Mouse (Mus musculus) heart, embryonic 15.5 days (tissue): Measurements from ENCODE around the gene Car3. TPM values are rescaled to one million over a fixed set of nuclear protein-coding genes. Genes with fewer than 3 reads are reported as not detected.

Experiments used
- ATAC-seq: fragments of 200-750 bp; cut with Nextera tagmentation; replicated peaks from 2 replicates; pipeline ENCODE4 v1.8.0; 2017; ENCODE audit warnings: low read depth, moderate TSS enrichment; ENCODE audit not compliant: insufficient number of reproducible peaks, insufficient read depth, low FRiP score
- H3K27ac ChIP-seq: fragments of 300-500 bp; sonication (generic); 2 replicates; pipeline ENCODE4 v1.5.1; 2015; ENCODE audit warnings: mild to moderate bottlenecking, inconsistent platforms
- H3K27me3 ChIP-seq: fragments of 300-500 bp; sonication (generic); 2 replicates; pipeline ENCODE4 v1.6.1; 2015; ENCODE audit warnings: inconsistent platforms
- H3K36me3 ChIP-seq: fragments of 300-500 bp; sonication (generic); 2 replicates; pipeline ENCODE4 v1.6.1; 2015; ENCODE audit warnings: mild to moderate bottlenecking, inconsistent platforms
- H3K4me1 ChIP-seq: fragments of 300-500 bp; sonication (generic); replicated peaks from 2 replicates; pipeline ENCODE4 v1.6.1; 2015; ENCODE audit warnings: inconsistent platforms
- H3K4me2 ChIP-seq: fragments of 300-500 bp; sonication (generic); 2 replicates; pipeline ENCODE4 v1.6.1; 2015; ENCODE audit warnings: inconsistent platforms, mild to moderate bottlenecking, moderate library complexity
- H3K4me3 ChIP-seq: fragments of 300-500 bp; sonication (generic); 2 replicates; pipeline ENCODE4 v1.5.1; 2015; ENCODE audit warnings: mild to moderate bottlenecking, inconsistent platforms
- H3K9ac ChIP-seq: fragments of 300-500 bp; sonication (generic); 2 replicates; pipeline ENCODE4 v1.6.1; 2015; ENCODE audit warnings: mild to moderate bottlenecking, inconsistent platforms
- H3K9me3 ChIP-seq: fragments of 300-500 bp; sonication (generic); replicated peaks from 2 replicates; pipeline ENCODE4 v1.6.1; 2016; ENCODE audit warnings: inconsistent platforms
- WGBS: fragments of 180-500 bp; shearing (Covaris S2); methylation state at CpG from one replicate; pipeline ENCODE4 v1.1.7; 2015; ENCODE audit warnings: mixed read lengths; 5-methylcytosine and 5-hydroxymethylcytosine counted together
- polyA plus RNA-seq: library from polyadenylated mRNA; unstranded; fragments of >200 nt; fragmentation: Nextera tagmentation; extraction: Ambion mirVana; gene quantifications from 2 replicates; pipeline ENCODE4 v1.2.1, GENCODE M21; 2015

The Car3 gene
- polyA plus RNA-seq, 1 experiment from 2014 or later = 8.2 TPM

- Histone ChIP-seq H3K36me3 (no peaks in the 10 kb centered on the region), H3K27ac (no peak overlapping the region), H3K4me3 (no peak overlapping the region), H3K27me3 (no peaks in the 10 kb centered on the region), H3K4me1 (no peaks in the 10 kb centered on the region), H3K9me3 (no peaks in the 10 kb centered on the region), H3K9ac (no peak overlapping the region), H3K4me2 (no peak overlapping the region)
- 71% methylated on average over 2 of the region's 2 CpGs for WGBS
- ATAC-seq = no peak
These were observed 53.9 kb downstream of the Car3 start for GRCm38 (mm10) chr3:14917261-14917660.

Other genes with a start within 250 kb of the Car3 start
- 2.0 and 2.2 TPM in 2 replicates for gene Car13, start 221.8 kb upstream of the Car3 start, polyA plus RNA-seq
- 0.34 and 0.40 TPM in 2 replicates for gene Car1, start 55.1 kb upstream of the Car3 start, polyA plus RNA-seq
- 53.3 and 79.5 TPM in 2 replicates for gene Car2, start 22.8 kb downstream of the Car3 start, polyA plus RNA-seq